Mouse (Mus musculus): Measurements from ENCODE around the gene Xlr5a.

DNA sequence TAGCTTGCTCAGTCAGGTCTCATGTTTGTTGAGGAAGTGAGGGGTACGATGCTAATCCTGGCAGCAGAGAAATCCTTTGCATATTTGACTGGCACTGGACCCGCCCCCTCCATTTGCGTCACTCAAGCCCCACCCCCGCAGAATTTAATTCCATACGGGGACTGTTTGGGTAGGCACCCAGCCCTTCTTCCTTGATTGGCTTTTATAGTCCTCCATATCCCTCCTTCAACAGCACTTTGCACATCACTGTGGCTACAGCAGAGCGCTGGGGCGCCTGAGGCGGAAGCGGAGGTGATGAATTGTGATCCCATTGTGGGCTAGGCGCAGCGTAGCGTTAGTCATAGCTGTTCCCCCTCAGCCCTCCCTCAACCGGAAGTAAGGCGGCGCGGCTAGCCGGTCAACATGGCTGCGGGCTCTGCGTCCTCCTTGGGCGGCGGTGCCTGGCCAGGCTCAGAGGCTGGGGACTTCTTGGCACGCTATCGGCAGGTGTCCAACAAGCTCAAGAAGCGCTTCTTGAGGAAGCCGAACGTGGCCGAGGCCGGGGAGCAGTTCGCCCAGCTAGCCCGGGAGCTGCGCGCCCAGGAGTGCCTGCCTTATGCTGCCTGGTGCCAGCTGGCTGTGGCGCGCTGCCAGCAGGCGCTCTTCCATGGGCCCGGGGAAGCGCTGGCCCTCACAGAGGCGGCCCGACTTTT lies 64.7 kb downstream of the Xlr5a start, which contains the start of gene F8a:
- TF ChIP-seq CTCF (IDR thresholded peaks at IDR 0.05; ENCODE audit: low read depth) = no peak
- TF ChIP-seq EP300 (IDR thresholded peaks at IDR 0.05; ENCODE audit: low read depth) = no peak
